In genomic region chr11:118165681-118166080, GRCm38 (mm10) we compare ENCODE assay signal across 9 mouse cellular contexts. TPM values are rescaled to one million over a fixed set of nuclear protein-coding genes. Genes with fewer than 3 reads are reported as not detected.
DNase-seq lines count a peak whose midpoint lies in the region; ATAC-seq and TF ChIP-seq lines count a peak whose summit lies in the region.
"Had no signal": no experiment of that assay in that cellular context is flagged by ENCODE, and none has a peak within 500 bp of the region (broad histone marks: within the 10 kb centered on the region; RNA-seq: fewer than 3 reads in every experiment).

No protein-coding gene starts in this region.

- 54% methylated on average over 11 of the region's 11 CpGs for WGBS in heart, postnatal 0 days
- 64% methylated on average over 11 of the region's 11 CpGs for WGBS in lung, postnatal 0 days

- no peak for ATAC-seq in heart, postnatal 0 days (ENCODE audit: insufficient read depth, low read depth)
- ATAC-seq in lung, postnatal 0 days: peak; percentile 74

- H3K4me2 ChIP-seq in heart, postnatal 0 days (ENCODE audit: low read depth, low read length): no peak overlapping the region
- no peak overlapping the region for H3K4me2 ChIP-seq in lung, postnatal 0 days (replicated peaks; ENCODE audit: low read depth, low read length)

- H3K4me3 ChIP-seq in heart, postnatal 0 days (ENCODE audit: low read depth, low read length): no peak overlapping the region
- H3K4me3 ChIP-seq in lung, postnatal 0 days (ENCODE audit: low read depth, low read length): no peak overlapping the region

- peak; percentile 22 for TF ChIP-seq CTCF in heart, postnatal 0 days (IDR thresholded peaks at IDR 0.05; ENCODE audit: low read depth)
- TF ChIP-seq CTCF in lung, postnatal 0 days (IDR thresholded peaks at IDR 0.05): peak; percentile 48

- no peak overlapping the region for H3K9ac ChIP-seq in heart, postnatal 0 days (replicated peaks; ENCODE audit: low read depth, low read length)
- H3K9ac ChIP-seq in lung, postnatal 0 days (replicated peaks; ENCODE audit: low read depth): no peak overlapping the region

- intact Hi-C loops in heart, postnatal 14 days (cut with DNase I): no loop called here

- H3K36me3 ChIP-seq in heart, postnatal 0 days (replicated peaks; ENCODE audit: control insufficient read depth, insufficient read depth, low read length): peaks cover 62% of the 10 kb centered on the region
- peaks cover 30% of the 10 kb centered on the region; the same call in 1 of the 2 replicates for H3K36me3 ChIP-seq in lung, postnatal 0 days (ENCODE audit: insufficient read depth, low read length)

- no peak for DNase-seq in heart, postnatal 0 days (ENCODE audit: low spot score)
- no peak for DNase-seq in heart, postnatal 14 days
- DNase-seq in lung, postnatal 0 days (ENCODE audit: low spot score): peak; percentile 52
- DNase-seq in lung, postnatal 36 days: no peak
- DNase-seq in kidney, postnatal 4 days: peak; percentile 56 to 70
- DNase-seq in testis, postnatal 10 days (ENCODE audit: low spot score): peak; percentile 54
- no peak for DNase-seq in frontal cortex, postnatal 14 days (ENCODE audit: low spot score in 2 of 2)
- DNase-seq: adrenal gland, adult 2 months; thymus, postnatal 36 days had no signal

- no peaks in the 10 kb centered on the region for H3K9me3 ChIP-seq in heart, postnatal 0 days (replicated peaks; ENCODE audit: control insufficient read depth, low read length)
- H3K9me3 ChIP-seq in lung, postnatal 0 days (ENCODE audit: low read length): no peaks in the 10 kb centered on the region

- peaks cover 34% of the 10 kb centered on the region for H3K4me1 ChIP-seq in heart, postnatal 0 days (ENCODE audit: control insufficient read depth, insufficient read depth)
- H3K4me1 ChIP-seq in lung, postnatal 0 days (ENCODE audit: insufficient read depth, low read depth, low read length): no peaks in the 10 kb centered on the region

- H3K27ac ChIP-seq in heart, postnatal 0 days (ENCODE audit: low read depth): no peak overlapping the region
- peak overlapping the region; percentile 62; the same call in 1 of the 2 replicates for H3K27ac ChIP-seq in lung, postnatal 0 days (ENCODE audit: low read length)

- no peaks in the 10 kb centered on the region for H3K27me3 ChIP-seq in heart, postnatal 0 days (ENCODE audit: control insufficient read depth, insufficient read depth, low read length)
- no peaks in the 10 kb centered on the region for H3K27me3 ChIP-seq in lung, postnatal 0 days (replicated peaks; ENCODE audit: insufficient read depth, low read length)

- no peak for TF ChIP-seq EP300 in heart, postnatal 0 days (IDR thresholded peaks at IDR 0.05; ENCODE audit: low read depth)
- no peak for TF ChIP-seq EP300 in lung, postnatal 0 days (IDR thresholded peaks at IDR 0.05)

RNA-seq across cellular contexts. Expression of gene Dnah17, which starts 35.2 kb away (rescaled TPM):
- total RNA-seq in heart, postnatal 0 days (2014; rRNA removed; ENCODE audit: low replicate concordance): 0.31 TPM in 1 of 2 replicates, not detected in the other
- 0.01 and 0.04 TPM in 2 replicates for polyA plus RNA-seq in heart, postnatal 0 days (2015; fragmentation: Nextera tagmentation; extraction: Ambion mirVana)
- total RNA-seq in heart, postnatal 14 days (2021): under 1 TPM; 0.10 to 0.17 TPM
- 0.08 and 0.10 TPM in 2 replicates for polyA plus RNA-seq in lung, postnatal 0 days (2015; fragmentation: Nextera tagmentation; extraction: Ambion mirVana)

Comparison
In these comparisons a context has a peak if more than half of its experiments do, and no peak if none do; other contexts are left out.
1. DNase-seq: peak in lung, postnatal 0 days (single experiment), kidney, postnatal 4 days (2 of 2) and testis, postnatal 10 days (single experiment); none in heart, postnatal 0 days (single experiment), heart, postnatal 14 days (0 of 2), lung, postnatal 36 days (single experiment) and frontal cortex, postnatal 14 days (0 of 2).